Mouse (Mus musculus) embryonic facial prominence, embryonic 15.5 days (tissue): ENCODE data around the gene Nup210l. TPM values are rescaled to one million over a fixed set of nuclear protein-coding genes. Genes with fewer than 3 reads are reported as not detected.
A peak's percentile ranks its signal among the peaks of the same experiment; 100 is the strongest.

ENCODE experiments used
- ATAC-seq: fragments of 200-750 bp; cut with Nextera tagmentation; 2 replicates; pipeline ENCODE4 v1.8.0; 2017; ENCODE audit warnings: low read depth, moderate TSS enrichment; ENCODE audit not compliant: insufficient number of reproducible peaks, low FRiP score, low TSS enrichment
- H3K27ac ChIP-seq: fragments of 300-500 bp; sonication (generic); replicated peaks from 2 replicates; pipeline ENCODE4 v1.5.1; 2015; ENCODE audit warnings: mild to moderate bottlenecking, inconsistent platforms
- H3K27me3 ChIP-seq: fragments of 300-500 bp; sonication (generic); 2 replicates; pipeline ENCODE4 v1.6.1; 2015; ENCODE audit warnings: inconsistent platforms
- H3K36me3 ChIP-seq: fragments of 300-500 bp; sonication (generic); 2 replicates; pipeline ENCODE4 v1.6.1; 2015; ENCODE audit warnings: mild to moderate bottlenecking, inconsistent platforms
- H3K4me1 ChIP-seq: fragments of 300-500 bp; sonication (generic); 2 replicates; pipeline ENCODE4 v1.6.1; 2015; ENCODE audit warnings: inconsistent platforms
- H3K4me2 ChIP-seq: fragments of 300-500 bp; sonication (generic); replicated peaks from 2 replicates; pipeline ENCODE4 v1.6.1; 2015; ENCODE audit warnings: mild to moderate bottlenecking, inconsistent platforms
- H3K4me3 ChIP-seq: fragments of 300-500 bp; sonication (generic); replicated peaks from 2 replicates; pipeline ENCODE4 v1.5.1; 2015; ENCODE audit warnings: mild to moderate bottlenecking, inconsistent platforms
- H3K9ac ChIP-seq: fragments of 300-500 bp; sonication (generic); 2 replicates; pipeline ENCODE4 v1.6.1; 2015; ENCODE audit warnings: inconsistent platforms
- H3K9me3 ChIP-seq: fragments of 300-500 bp; sonication (generic); replicated peaks from 2 replicates; pipeline ENCODE4 v1.6.1; 2016; ENCODE audit warnings: inconsistent platforms
- WGBS: fragments of 180-500 bp; shearing (Covaris S2); methylation state at CpG from one replicate; pipeline ENCODE4 v1.1.7; 2015; 5-methylcytosine and 5-hydroxymethylcytosine counted together
- polyA plus RNA-seq: library from polyadenylated mRNA; unstranded; fragments of >200 nt; fragmentation: Nextera tagmentation; extraction: Ambion mirVana; gene quantifications from 2 replicates; pipeline ENCODE4 v1.2.1, GENCODE M21; 2015

The Nup210l gene
- 0.36 and 0.42 TPM in 2 replicates for polyA plus RNA-seq

- Histone ChIP-seq H3K9ac (no peak within 1 kb of the TSS), H3K4me1 (no peaks in the 10 kb centered on the region), H3K4me2 (no peak within 1 kb of the TSS), H3K4me3 (no peak within 1 kb of the TSS), H3K9me3 (no peaks in the 10 kb centered on the region), H3K27me3 (no peaks in the 10 kb centered on the region), H3K27ac (no peak within 1 kb of the TSS), H3K36me3 (peaks cover 14% of the 10 kb centered on the region)
- ATAC-seq: no peak
- WGBS: 82% methylated on average over 13 of the region's 13 CpGs
Measured at GRCm38 (mm10) chr3:90103938-90104337, at the start of gene Nup210l. TSS of gene Nup210l (plus strand) at chr3:90104132.

- ATAC-seq: no peak
- H3K9me3 ChIP-seq: no peaks in the 10 kb centered on the region
- no peak overlapping the region for H3K4me2 ChIP-seq
- no peak overlapping the region for H3K9ac ChIP-seq
- H3K4me3 ChIP-seq: no peak overlapping the region
- H3K36me3 ChIP-seq: peaks cover 46% of the 10 kb centered on the region
- 90% methylated on average over 6 of the region's 6 CpGs for WGBS
- H3K27ac ChIP-seq: no peak overlapping the region
- H3K4me1 ChIP-seq: no peaks in the 10 kb centered on the region
- no peaks in the 10 kb centered on the region for H3K27me3 ChIP-seq
Measured at GRCm38 (mm10) chr3:90061549-90061948, 42.4 kb upstream of the Nup210l start.

- Histone ChIP-seq H3K36me3 (peaks cover 38% of the 10 kb centered on the region), H3K9me3 (no peaks in the 10 kb centered on the region), H3K27ac (no peak overlapping the region), H3K4me3 (no peak overlapping the region), H3K4me1 (no peaks in the 10 kb centered on the region), H3K27me3 (no peaks in the 10 kb centered on the region), H3K9ac (no peak overlapping the region), H3K4me2 (no peak overlapping the region)
- no peak for ATAC-seq
- WGBS: 69% methylated on average over 2 of the region's 2 CpGs
Measured at GRCm38 (mm10) chr3:90062539-90062938, 41.4 kb upstream of the Nup210l start.

GRCm38 (mm10) chr3:90064383-90064782, 39.5 kb upstream of the Nup210l start:
- Histone ChIP-seq H3K27me3 (no peaks in the 10 kb centered on the region), H3K4me1 (no peaks in the 10 kb centered on the region), H3K9me3 (no peaks in the 10 kb centered on the region), H3K9ac (no peak overlapping the region), H3K4me3 (no peak overlapping the region), H3K4me2 (no peak overlapping the region), H3K36me3 (peaks cover 32% of the 10 kb centered on the region), H3K27ac (no peak overlapping the region)
- no peak for ATAC-seq
- 63% methylated on average over 3 of the region's 3 CpGs for WGBS

GRCm38 (mm10) chr3:90065553-90065952, 38.4 kb upstream of the Nup210l start:
- 45% methylated on average over 3 of the region's 3 CpGs for WGBS
- Histone ChIP-seq H3K9ac (no peak overlapping the region), H3K4me3 (no peak overlapping the region), H3K27ac (no peak overlapping the region), H3K36me3 (peaks cover 27% of the 10 kb centered on the region), H3K4me1 (no peaks in the 10 kb centered on the region), H3K27me3 (no peaks in the 10 kb centered on the region), H3K9me3 (no peaks in the 10 kb centered on the region), H3K4me2 (no peak overlapping the region)
- no peak for ATAC-seq

GRCm38 (mm10) chr3:90067851-90068250, 36.1 kb upstream of the Nup210l start:
- no peak for ATAC-seq

GRCm38 (mm10) chr3:90069688-90070087, 34.2 kb upstream of the Nup210l start:
- no peak for ATAC-seq
- 62% methylated on average over 7 of the region's 7 CpGs for WGBS

More at GRCm38 (mm10) chr3:90067851-90068250, 36.1 kb upstream of the Nup210l start:
- H3K36me3 ChIP-seq: peaks cover 13% of the 10 kb centered on the region; the same call in 1 of the 2 replicates
- H3K4me2 ChIP-seq: no peak overlapping the region
- no peak overlapping the region for H3K27ac ChIP-seq
- H3K27me3 ChIP-seq: no peaks in the 10 kb centered on the region
- H3K9me3 ChIP-seq: no peaks in the 10 kb centered on the region
- H3K4me3 ChIP-seq: no peak overlapping the region
- H3K9ac ChIP-seq: no peak overlapping the region
- H3K4me1 ChIP-seq: no peaks in the 10 kb centered on the region
- 90% methylated on average over 4 of the region's 4 CpGs for WGBS

GRCm38 (mm10) chr3:90072294-90072693, 31.6 kb upstream of the Nup210l start, which contains the start of gene Tpm3:
TSS of gene Tpm3 (plus strand) at chr3:90072649.
- no peak for ATAC-seq
- Histone ChIP-seq H3K9ac (no peak within 1 kb of the TSS), H3K36me3 (no peaks in the 10 kb centered on the region), H3K4me2 (no peak within 1 kb of the TSS), H3K27me3 (no peaks in the 10 kb centered on the region), H3K27ac (no peak within 1 kb of the TSS), H3K4me3 (no peak within 1 kb of the TSS), H3K4me1 (peaks cover 6% of the 10 kb centered on the region), H3K9me3 (no peaks in the 10 kb centered on the region)
- WGBS: 68% methylated on average over 4 of the region's 4 CpGs

More at GRCm38 (mm10) chr3:90069688-90070087, 34.2 kb upstream of the Nup210l start:
- H3K9ac ChIP-seq: no peak overlapping the region
- H3K36me3 ChIP-seq: peaks cover 8% of the 10 kb centered on the region; the same call in 1 of the 2 replicates
- H3K4me3 ChIP-seq: no peak overlapping the region
- H3K4me1 ChIP-seq: no peaks in the 10 kb centered on the region
- H3K27me3 ChIP-seq: no peaks in the 10 kb centered on the region
- no peaks in the 10 kb centered on the region for H3K9me3 ChIP-seq
- H3K4me2 ChIP-seq: no peak overlapping the region
- H3K27ac ChIP-seq: no peak overlapping the region

- Histone ChIP-seq H3K4me3 (no peak overlapping the region), H3K4me2 (0 out of 2 replicates have a peak overlapping the region, but pooled peaks have one; percentile 29), H3K27me3 (no peaks in the 10 kb centered on the region), H3K4me1 (peaks cover 29% of the 10 kb centered on the region), H3K9me3 (no peaks in the 10 kb centered on the region), H3K9ac (no peak overlapping the region), H3K27ac (no peak overlapping the region), H3K36me3 (no peaks in the 10 kb centered on the region)
- 11% methylated on average over 5 of the region's 5 CpGs for WGBS
- no peak for ATAC-seq
Measured at GRCm38 (mm10) chr3:90076921-90077716, 26.8 kb upstream of the Nup210l start.

GRCm38 (mm10) chr3:90078224-90078623, 25.7 kb upstream of the Nup210l start:
- H3K36me3 ChIP-seq: no peaks in the 10 kb centered on the region
- H3K4me1 ChIP-seq: peaks cover 39% of the 10 kb centered on the region
- H3K4me2 ChIP-seq: no peak overlapping the region
- no peak overlapping the region; the same call in 1 of the 2 replicates for H3K27ac ChIP-seq
- no peak for ATAC-seq
- no peaks in the 10 kb centered on the region for H3K27me3 ChIP-seq
- WGBS: 46% methylated on average over 5 of the region's 5 CpGs
- H3K9me3 ChIP-seq: no peaks in the 10 kb centered on the region
- no peak overlapping the region for H3K4me3 ChIP-seq
- H3K9ac ChIP-seq: no peak overlapping the region

GRCm38 (mm10) chr3:90079133-90079762, 24.7 kb upstream of the Nup210l start:
- Histone ChIP-seq H3K9me3 (no peaks in the 10 kb centered on the region), H3K9ac (peak overlapping the region; percentile 85), H3K4me3 (peak overlapping the region; percentile 88), H3K27me3 (no peaks in the 10 kb centered on the region), H3K36me3 (no peaks in the 10 kb centered on the region), H3K4me1 (peaks cover 50% of the 10 kb centered on the region), H3K4me2 (peak overlapping the region; percentile 66), H3K27ac (peak overlapping the region; percentile 99)
- under 1% methylated on average over 33 of the region's 33 CpGs for WGBS
- ATAC-seq: peak; percentile 97
